Mouse (Mus musculus) MEL (cell line): ENCODE measurements around the gene Prss2.

Experiments
- GABPA ChIP-seq: IDR thresholded peaks from 2 replicates; pipeline ENCODE4 v1.6.1; 2012; ENCODE audit warnings: low read depth, mild to moderate bottlenecking, inconsistent platforms, low read length, improper control_type of control experiment, moderate library complexity
- MAX ChIP-seq: IDR thresholded peaks from 2 replicates; pipeline ENCODE4 v1.6.1; 2011; ENCODE audit warnings: low read length, improper control_type of control experiment

DNA sequence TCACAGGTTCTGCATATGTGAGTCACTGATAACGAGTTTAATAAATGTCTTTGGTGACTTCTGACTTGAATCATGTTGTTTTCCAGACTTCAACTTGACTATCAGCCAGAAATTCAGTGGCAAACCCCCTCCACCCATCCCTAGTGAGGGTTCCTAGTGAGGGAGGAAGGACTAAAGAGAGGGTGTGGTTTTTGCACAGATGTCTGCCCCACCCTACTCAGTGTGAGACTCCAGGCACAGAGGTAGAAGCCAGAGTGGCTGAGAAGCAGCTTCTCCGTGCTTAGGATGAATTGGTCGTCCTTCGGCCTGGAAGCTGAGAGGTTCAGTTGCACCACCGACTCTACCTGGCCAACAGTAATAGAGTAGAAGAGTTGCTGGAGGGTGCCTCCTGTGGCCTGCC lies 35.9 kb downstream of the Prss2 start:
- TF ChIP-seq GABPA (no peak), MAX (no peak)
